Mouse (Mus musculus) intestine, embryonic 16.5 days (tissue): ENCODE results near the gene Cnot2. TPM values are rescaled to one million over a fixed set of nuclear protein-coding genes. Genes with fewer than 3 reads are reported as not detected.
A peak's percentile ranks its signal among the peaks of the same experiment; 100 is the strongest.

ENCODE experiments used
- ATAC-seq: fragments of 200-750 bp; cut with Nextera tagmentation; 2 replicates; pipeline ENCODE4 v1.8.0; 2017; ENCODE audit warnings: moderate TSS enrichment, moderate library complexity
- H3K27ac ChIP-seq: fragments of 300-500 bp; sonication (generic); 2 replicates; pipeline ENCODE4 v1.5.1; 2014; ENCODE audit warnings: mild to moderate bottlenecking, low read length
- H3K27me3 ChIP-seq: fragments of 300-500 bp; sonication (generic); replicated peaks from 2 replicates; pipeline ENCODE4 v1.6.1; 2014; ENCODE audit warnings: low read length, control low read depth, mixed read lengths; ENCODE audit not compliant: control insufficient read depth, insufficient read depth
- H3K36me3 ChIP-seq: fragments of 300-500 bp; sonication (generic); 2 replicates; pipeline ENCODE4 v1.6.1; 2014; ENCODE audit warnings: low read length, control low read depth; ENCODE audit not compliant: control insufficient read depth, insufficient read depth
- H3K4me1 ChIP-seq: fragments of 300-500 bp; sonication (generic); 2 replicates; pipeline ENCODE4 v1.6.1; 2014; ENCODE audit warnings: low read length, control low read depth, mixed read lengths; ENCODE audit not compliant: control insufficient read depth, insufficient read depth
- H3K4me2 ChIP-seq: fragments of 300-500 bp; sonication (generic); 2 replicates; pipeline ENCODE4 v1.6.1; 2014; ENCODE audit warnings: low read depth, low read length, control low read depth
- H3K4me3 ChIP-seq: fragments of 300-500 bp; sonication (generic); 2 replicates; pipeline ENCODE4 v1.5.1; 2014; ENCODE audit warnings: mild to moderate bottlenecking, low read length
- H3K9ac ChIP-seq: fragments of 300-500 bp; sonication (generic); 2 replicates; pipeline ENCODE4 v1.6.1; 2014; ENCODE audit warnings: low read depth, low read length
- H3K9me3 ChIP-seq: fragments of 300-500 bp; sonication (generic); 2 replicates; pipeline ENCODE4 v1.6.1; 2016; ENCODE audit warnings: low read length, control low read depth; ENCODE audit not compliant: control insufficient read depth
- WGBS: fragments of 180-500 bp; shearing (Covaris S2); extraction: QIAGEN DNeasy Blood & Tissue Kit; methylation state at CpG from one replicate; pipeline ENCODE4 v1.1.7; 2014; 5-methylcytosine and 5-hydroxymethylcytosine counted together
- polyA plus RNA-seq: library from polyadenylated mRNA; unstranded; fragments of >200 nt; fragmentation: Nextera tagmentation; extraction: Ambion mirVana; gene quantifications from 2 replicates; pipeline ENCODE4 v1.2.1, GENCODE M21; 2015

The Cnot2 gene
- polyA plus RNA-seq, 1 experiment from 2014 or later: 74.8 TPM

- H3K4me3 ChIP-seq: no peak overlapping the region
- WGBS: 86% methylated on average over 7 of the region's 7 CpGs
- H3K36me3 ChIP-seq: no peaks in the 10 kb centered on the region
- no peaks in the 10 kb centered on the region for H3K9me3 ChIP-seq
- H3K4me2 ChIP-seq: no peak overlapping the region
- H3K9ac ChIP-seq: no peak overlapping the region
- no peaks in the 10 kb centered on the region for H3K27me3 ChIP-seq
- H3K27ac ChIP-seq: no peak overlapping the region
- H3K4me1 ChIP-seq: no peaks in the 10 kb centered on the region
- ATAC-seq: no peak
These were observed 75.9 kb downstream of the Cnot2 start for GRCm38 (mm10) chr10:116505303-116506014.

GRCm38 (mm10) chr10:116492768-116493167, 88.5 kb downstream of the Cnot2 start:
- WGBS: 87% methylated on average over 3 of the region's 3 CpGs
- Histone ChIP-seq H3K27ac (no peak overlapping the region), H3K4me3 (no peak overlapping the region), H3K9me3 (no peaks in the 10 kb centered on the region), H3K9ac (no peak overlapping the region), H3K4me1 (no peaks in the 10 kb centered on the region), H3K36me3 (no peaks in the 10 kb centered on the region), H3K27me3 (no peaks in the 10 kb centered on the region), H3K4me2 (no peak overlapping the region)
- ATAC-seq: no peak

GRCm38 (mm10) chr10:116486895-116487747, 94.2 kb downstream of the Cnot2 start:
- no peaks in the 10 kb centered on the region for H3K27me3 ChIP-seq
- no peak for ATAC-seq
- H3K4me2 ChIP-seq: no peak overlapping the region
- 78% methylated on average over 10 of the region's 10 CpGs for WGBS
- H3K27ac ChIP-seq: no peak overlapping the region
- no peaks in the 10 kb centered on the region; the same call in none of the 2 replicates for H3K36me3 ChIP-seq
- no peak overlapping the region for H3K4me3 ChIP-seq
- no peak overlapping the region for H3K9ac ChIP-seq
- no peaks in the 10 kb centered on the region for H3K9me3 ChIP-seq
- no peaks in the 10 kb centered on the region for H3K4me1 ChIP-seq

- no peaks in the 10 kb centered on the region; the same call in none of the 2 replicates for H3K36me3 ChIP-seq
- no peak overlapping the region for H3K9ac ChIP-seq
- ATAC-seq: no peak
- H3K4me2 ChIP-seq: no peak overlapping the region
- H3K27me3 ChIP-seq: no peaks in the 10 kb centered on the region
- no peak overlapping the region for H3K4me3 ChIP-seq
- H3K4me1 ChIP-seq: no peaks in the 10 kb centered on the region
- no peaks in the 10 kb centered on the region for H3K9me3 ChIP-seq
- H3K27ac ChIP-seq: no peak overlapping the region
- 84% methylated on average over 12 of the region's 12 CpGs for WGBS
These were observed 99.4 kb downstream of the Cnot2 start for GRCm38 (mm10) chr10:116481917-116482316.

GRCm38 (mm10) chr10:116480988-116481387, 100.3 kb downstream of the Cnot2 start:
- no peaks in the 10 kb centered on the region for H3K27me3 ChIP-seq
- no peak overlapping the region for H3K27ac ChIP-seq
- no peak overlapping the region for H3K4me3 ChIP-seq
- no peaks in the 10 kb centered on the region for H3K4me1 ChIP-seq
- H3K36me3 ChIP-seq: no peaks in the 10 kb centered on the region; the same call in none of the 2 replicates
- WGBS: 95% methylated on average over 5 of the region's 5 CpGs
- H3K9ac ChIP-seq: no peak overlapping the region
- no peaks in the 10 kb centered on the region for H3K9me3 ChIP-seq
- no peak overlapping the region for H3K4me2 ChIP-seq
- ATAC-seq: no peak

GRCm38 (mm10) chr10:116476559-116476958, 104.8 kb downstream of the Cnot2 start:
- H3K27me3 ChIP-seq: peaks cover 4% of the 10 kb centered on the region
- H3K4me1 ChIP-seq: peaks cover 12% of the 10 kb centered on the region
- H3K4me3 ChIP-seq: no peak overlapping the region
- 95% methylated on average over 3 of the region's 3 CpGs for WGBS
- no peaks in the 10 kb centered on the region for H3K36me3 ChIP-seq
- H3K9ac ChIP-seq: no peak overlapping the region
- H3K4me2 ChIP-seq: no peak overlapping the region
- H3K27ac ChIP-seq: no peak overlapping the region
- no peak for ATAC-seq
- no peaks in the 10 kb centered on the region for H3K9me3 ChIP-seq

GRCm38 (mm10) chr10:116475725-116476124, 105.6 kb downstream of the Cnot2 start:
- no peak for ATAC-seq
- Histone ChIP-seq H3K27ac (no peak overlapping the region), H3K9me3 (no peaks in the 10 kb centered on the region), H3K4me1 (peaks cover 12% of the 10 kb centered on the region), H3K4me3 (no peak overlapping the region), H3K36me3 (no peaks in the 10 kb centered on the region), H3K4me2 (no peak overlapping the region), H3K9ac (no peak overlapping the region), H3K27me3 (peaks cover 4% of the 10 kb centered on the region)
- WGBS: 64% methylated on average over 6 of the region's 6 CpGs

- peak; percentile 87 for ATAC-seq
- H3K9me3 ChIP-seq: no peaks in the 10 kb centered on the region
- H3K27ac ChIP-seq: peak within 1 kb of the TSS; percentile 23; the same call in 1 of the 2 replicates
- peak within 1 kb of the TSS; percentile 99 for H3K4me2 ChIP-seq
- peaks cover 12% of the 10 kb centered on the region for H3K4me1 ChIP-seq
- peak within 1 kb of the TSS; percentile 68 for H3K4me3 ChIP-seq
- peak within 1 kb of the TSS; percentile 68 for H3K9ac ChIP-seq
- WGBS: under 1% methylated on average over 67 of the region's 92 CpGs
- peaks cover 4% of the 10 kb centered on the region for H3K27me3 ChIP-seq
- H3K36me3 ChIP-seq: no peaks in the 10 kb centered on the region
These were observed 107.4 kb downstream of the Cnot2 start, which contains the start of gene Kcnmb4 for GRCm38 (mm10) chr10:116473759-116474549. Kcnmb4 (minus strand) TSS chr10:116473878.
